Mouse (Mus musculus) G1E-ER4 (cell line): ENCODE data around the gene Klhdc3. TPM values are rescaled to one million over a fixed set of nuclear protein-coding genes. Genes with fewer than 3 reads are reported as not detected.

Experiments
- GATA1 ChIP-seq: IDR thresholded peaks from one replicate; pipeline ENCODE4 v1.8.0; 2012; ENCODE audit warnings: low read length, inconsistent platforms
- polyA plus RNA-seq: library from polyadenylated mRNA; stranded (reverse); fragments of >175 nt; gene quantifications from 2 replicates; pipeline ENCODE4 v1.2.3, GENCODE M21; 2012

Klhdc3 gene
- polyA plus RNA-seq, 1 experiment = 339 TPM

- TF ChIP-seq GATA1 = no peak
Measured at GRCm38 (mm10) chr17:46649811-46650210, 30.9 kb downstream of the Klhdc3 start.

- TF ChIP-seq GATA1 = no peak
Measured at GRCm38 (mm10) chr17:46648436-46648835, 32.3 kb downstream of the Klhdc3 start.

- no peak for TF ChIP-seq GATA1
Measured at GRCm38 (mm10) chr17:46647279-46647678, 33.4 kb downstream of the Klhdc3 start.

- TF ChIP-seq GATA1 = no peak
Measured at GRCm38 (mm10) chr17:46646322-46646662, 34.4 kb downstream of the Klhdc3 start.

- TF ChIP-seq GATA1 = no peak
Measured at GRCm38 (mm10) chr17:46645561-46646321, 35.0 kb downstream of the Klhdc3 start, which contains the start of the genes Klc4 and Mrpl2. Gene Klc4 (minus strand): TSS chr17:46646022. Gene Mrpl2 (plus strand): TSS chr17:46646229.

GRCm38 (mm10) chr17:46644916-46645475 is 35.7 kb downstream of the Klhdc3 start:
- TF ChIP-seq GATA1 = no peak

- no peak for TF ChIP-seq GATA1
Measured at GRCm38 (mm10) chr17:46644152-46644805, 36.4 kb downstream of the Klhdc3 start.

GRCm38 (mm10) chr17:46642060-46642459 is 38.7 kb downstream of the Klhdc3 start:
- no peak for TF ChIP-seq GATA1

GRCm38 (mm10) chr17:46639929-46640328 is 40.8 kb downstream of the Klhdc3 start:
- TF ChIP-seq GATA1 = no peak

- no peak for TF ChIP-seq GATA1
Measured at GRCm38 (mm10) chr17:46636831-46637523, 43.7 kb downstream of the Klhdc3 start.

- TF ChIP-seq GATA1 = no peak
Measured at GRCm38 (mm10) chr17:46629685-46630441, 50.9 kb downstream of the Klhdc3 start.

- no peak for TF ChIP-seq GATA1
Measured at GRCm38 (mm10) chr17:46628791-46629684, 51.7 kb downstream of the Klhdc3 start, which contains the start of gene Ptk7. Gene Ptk7 (minus strand): TSS chr17:46629504.

GRCm38 (mm10) chr17:46628471-46628790 is 52.3 kb downstream of the Klhdc3 start:
- no peak for TF ChIP-seq GATA1

- no peak for TF ChIP-seq GATA1
Measured at GRCm38 (mm10) chr17:46627409-46627808, 53.3 kb downstream of the Klhdc3 start.
